Mouse (Mus musculus): ENCODE data around the gene Mindy2.

DNA sequence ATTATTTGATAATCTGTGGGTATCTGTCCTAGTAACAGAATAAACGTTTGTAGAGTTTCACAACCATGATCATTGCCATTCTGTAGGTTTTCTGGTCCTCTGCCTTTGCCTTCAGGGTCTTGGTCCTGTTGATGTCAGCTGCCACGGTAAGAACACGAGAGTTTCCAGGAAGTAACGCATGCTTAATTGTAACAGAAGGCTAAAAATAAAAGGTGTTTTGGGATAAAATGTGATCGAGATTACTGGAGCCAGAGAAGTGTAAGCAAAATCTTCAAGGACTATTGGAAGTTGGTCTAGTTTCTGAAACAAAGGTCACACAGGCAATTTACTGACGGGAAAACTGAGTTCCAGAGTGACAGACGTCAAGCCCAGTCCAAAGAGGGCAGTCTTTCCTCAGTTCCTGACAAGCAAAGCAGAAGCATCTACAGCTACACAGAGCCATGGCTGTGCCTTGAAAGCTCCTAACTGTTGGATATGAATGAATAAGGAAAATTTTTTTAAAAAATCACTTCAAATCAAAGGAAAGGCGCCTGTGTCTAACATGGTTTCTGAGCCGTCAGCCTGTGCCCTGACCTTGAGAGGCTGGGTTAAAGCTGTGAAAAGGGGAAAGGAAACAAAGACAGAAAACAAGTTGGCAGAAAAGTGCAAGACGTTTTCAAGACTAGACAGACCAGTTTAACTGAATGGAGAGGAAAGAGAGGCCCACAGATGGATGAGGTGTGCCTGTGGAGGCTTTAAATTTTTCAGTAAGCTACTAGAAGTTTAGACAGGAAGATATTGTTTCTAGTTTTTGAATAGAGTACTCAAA is 15.0 kb upstream of the Mindy2 start:
- no peak for TF ChIP-seq MAX (IDR thresholded peaks at IDR 0.05; ENCODE audit: low read depth)
- TF ChIP-seq TCF12 (IDR thresholded peaks at IDR 0.05; ENCODE audit: insufficient read depth, poor library complexity, severe bottlenecking), result no peak

All from myocyte (in vitro differentiated cells).